Mouse (Mus musculus) midbrain, embryonic 13.5 days (tissue): ENCODE measurements at regions not wholly inside any gene's neighbourhood (a gene's known extent, or its start where the extent isn't known, plus 50 kb on each side); places are given as distances from the start of the nearest gene placed in this dataset.
A peak's percentile ranks its signal among the peaks of the same experiment; 100 is the strongest.

Experiments
- ATAC-seq: fragments of 200-750 bp; cut with Nextera tagmentation; 2 replicates; pipeline ENCODE4 v1.8.0; 2017; ENCODE audit warnings: mild to moderate bottlenecking, moderate TSS enrichment, moderate library complexity
- H3K27ac ChIP-seq: fragments of 300-500 bp; sonication (generic); 2 replicates; pipeline ENCODE4 v1.5.1; 2015; ENCODE audit warnings: inconsistent platforms, mild to moderate bottlenecking, moderate library complexity
- H3K27me3 ChIP-seq: fragments of 300-500 bp; sonication (generic); 2 replicates; pipeline ENCODE4 v1.6.1; 2015; ENCODE audit warnings: mild to moderate bottlenecking, inconsistent platforms
- H3K36me3 ChIP-seq: fragments of 300-500 bp; sonication (generic); 2 replicates; pipeline ENCODE4 v1.6.1; 2015; ENCODE audit warnings: mild to moderate bottlenecking, inconsistent platforms
- H3K4me1 ChIP-seq: fragments of 300-500 bp; sonication (generic); replicated peaks from 2 replicates; pipeline ENCODE4 v1.6.1; 2015; ENCODE audit warnings: inconsistent platforms
- H3K4me2 ChIP-seq: fragments of 300-500 bp; sonication (generic); replicated peaks from 2 replicates; pipeline ENCODE4 v1.6.1; 2015; ENCODE audit warnings: moderate library complexity, mild to moderate bottlenecking, inconsistent platforms
- H3K4me3 ChIP-seq: fragments of 300-500 bp; sonication (generic); replicated peaks from 2 replicates; pipeline ENCODE4 v1.5.1; 2015; ENCODE audit warnings: mild to moderate bottlenecking, inconsistent platforms
- H3K9ac ChIP-seq: fragments of 300-500 bp; sonication (generic); replicated peaks from 2 replicates; pipeline ENCODE4 v1.6.1; 2015; ENCODE audit warnings: mild to moderate bottlenecking, inconsistent platforms
- H3K9me3 ChIP-seq: fragments of 300-500 bp; sonication (generic); 2 replicates; pipeline ENCODE4 v1.6.1; 2016; ENCODE audit warnings: mild to moderate bottlenecking, inconsistent platforms
- WGBS: fragments of 180-500 bp; shearing (Covaris S2); methylation state at CpG from one replicate; pipeline ENCODE4 v1.1.7; 2015; 5-methylcytosine and 5-hydroxymethylcytosine counted together

- Histone ChIP-seq H3K9ac (no peak overlapping the region), H3K4me3 (no peak overlapping the region), H3K4me2 (no peak overlapping the region), H3K27ac (no peak overlapping the region), H3K4me1 (no peaks in the 10 kb centered on the region), H3K9me3 (no peaks in the 10 kb centered on the region), H3K36me3 (no peaks in the 10 kb centered on the region), H3K27me3 (no peaks in the 10 kb centered on the region)
- 86% methylated on average over 21 of the region's 21 CpGs for WGBS
- no peak for ATAC-seq
These were observed 105.2 kb upstream of the Supt20 start for GRCm38 (mm10) chr3:54587127-54587995.

GRCm38 (mm10) chr3:54588198-54588597 lies 104.4 kb upstream of the Supt20 start:
- no peak overlapping the region for H3K27ac ChIP-seq
- 63% methylated on average over 5 of the region's 5 CpGs for WGBS
- H3K9me3 ChIP-seq, result no peaks in the 10 kb centered on the region
- no peak overlapping the region for H3K9ac ChIP-seq
- ATAC-seq, result no peak
- no peak overlapping the region for H3K4me2 ChIP-seq
- H3K27me3 ChIP-seq, result no peaks in the 10 kb centered on the region
- H3K36me3 ChIP-seq, result no peaks in the 10 kb centered on the region
- no peaks in the 10 kb centered on the region for H3K4me1 ChIP-seq
- H3K4me3 ChIP-seq, result no peak overlapping the region

- H3K9me3 ChIP-seq, result no peaks in the 10 kb centered on the region; the same call in 1 of the 2 replicates
- WGBS, result 69% methylated on average over 9 of the region's 9 CpGs
- ATAC-seq, result no peak
- H3K27me3 ChIP-seq, result no peaks in the 10 kb centered on the region
- no peak overlapping the region for H3K4me2 ChIP-seq
- H3K36me3 ChIP-seq, result no peaks in the 10 kb centered on the region
- no peak overlapping the region for H3K4me3 ChIP-seq
- H3K9ac ChIP-seq, result no peak overlapping the region
- no peak overlapping the region for H3K27ac ChIP-seq
- H3K4me1 ChIP-seq, result no peaks in the 10 kb centered on the region
These were observed 102.6 kb upstream of the Supt20 start for GRCm38 (mm10) chr3:54589976-54590375.

- WGBS, result 69% methylated on average over 3 of the region's 3 CpGs
These were observed 101.4 kb upstream of the Supt20 start for GRCm38 (mm10) chr3:54591160-54591559.

GRCm38 (mm10) chr3:54592064-54592463 lies 100.5 kb upstream of the Supt20 start:
- 87% methylated on average over 2 of the region's 2 CpGs for WGBS
- no peak for ATAC-seq
- no peak overlapping the region for H3K9ac ChIP-seq

More at GRCm38 (mm10) chr3:54591160-54591559, 101.4 kb upstream of the Supt20 start:
- Histone ChIP-seq H3K36me3 (no peaks in the 10 kb centered on the region), H3K4me3 (no peak overlapping the region), H3K27me3 (no peaks in the 10 kb centered on the region), H3K9me3 (no peaks in the 10 kb centered on the region; the same call in 1 of the 2 replicates), H3K4me1 (no peaks in the 10 kb centered on the region), H3K4me2 (no peak overlapping the region), H3K9ac (no peak overlapping the region), H3K27ac (no peak overlapping the region)
- ATAC-seq, result no peak

GRCm38 (mm10) chr3:54592655-54593428 lies 99.8 kb upstream of the Supt20 start:
- H3K36me3 ChIP-seq, result no peaks in the 10 kb centered on the region
- no peaks in the 10 kb centered on the region for H3K4me1 ChIP-seq
- no peak overlapping the region for H3K27ac ChIP-seq
- no peak for ATAC-seq
- 76% methylated on average over 14 of the region's 14 CpGs for WGBS
- H3K4me3 ChIP-seq, result no peak overlapping the region
- no peaks in the 10 kb centered on the region; the same call in 1 of the 2 replicates for H3K9me3 ChIP-seq
- H3K9ac ChIP-seq, result no peak overlapping the region
- H3K27me3 ChIP-seq, result no peaks in the 10 kb centered on the region
- H3K4me2 ChIP-seq, result no peak overlapping the region

More at GRCm38 (mm10) chr3:54592064-54592463, 100.5 kb upstream of the Supt20 start:
- Histone ChIP-seq H3K4me1 (no peaks in the 10 kb centered on the region), H3K27me3 (no peaks in the 10 kb centered on the region), H3K36me3 (no peaks in the 10 kb centered on the region), H3K9me3 (no peaks in the 10 kb centered on the region; the same call in 1 of the 2 replicates), H3K4me2 (no peak overlapping the region), H3K4me3 (no peak overlapping the region), H3K27ac (no peak overlapping the region)

GRCm38 (mm10) chr3:54595193-54595592 lies 97.4 kb upstream of the Supt20 start:
- H3K27ac ChIP-seq, result no peak overlapping the region
- no peaks in the 10 kb centered on the region; the same call in 1 of the 2 replicates for H3K9me3 ChIP-seq
- H3K9ac ChIP-seq, result no peak overlapping the region
- H3K27me3 ChIP-seq, result no peaks in the 10 kb centered on the region
- no peak for ATAC-seq
- H3K36me3 ChIP-seq, result no peaks in the 10 kb centered on the region
- peaks cover 9% of the 10 kb centered on the region for H3K4me1 ChIP-seq
- no peak overlapping the region for H3K4me2 ChIP-seq
- H3K4me3 ChIP-seq, result no peak overlapping the region
- WGBS, result 95% methylated on average over 3 of the region's 3 CpGs

DNA sequence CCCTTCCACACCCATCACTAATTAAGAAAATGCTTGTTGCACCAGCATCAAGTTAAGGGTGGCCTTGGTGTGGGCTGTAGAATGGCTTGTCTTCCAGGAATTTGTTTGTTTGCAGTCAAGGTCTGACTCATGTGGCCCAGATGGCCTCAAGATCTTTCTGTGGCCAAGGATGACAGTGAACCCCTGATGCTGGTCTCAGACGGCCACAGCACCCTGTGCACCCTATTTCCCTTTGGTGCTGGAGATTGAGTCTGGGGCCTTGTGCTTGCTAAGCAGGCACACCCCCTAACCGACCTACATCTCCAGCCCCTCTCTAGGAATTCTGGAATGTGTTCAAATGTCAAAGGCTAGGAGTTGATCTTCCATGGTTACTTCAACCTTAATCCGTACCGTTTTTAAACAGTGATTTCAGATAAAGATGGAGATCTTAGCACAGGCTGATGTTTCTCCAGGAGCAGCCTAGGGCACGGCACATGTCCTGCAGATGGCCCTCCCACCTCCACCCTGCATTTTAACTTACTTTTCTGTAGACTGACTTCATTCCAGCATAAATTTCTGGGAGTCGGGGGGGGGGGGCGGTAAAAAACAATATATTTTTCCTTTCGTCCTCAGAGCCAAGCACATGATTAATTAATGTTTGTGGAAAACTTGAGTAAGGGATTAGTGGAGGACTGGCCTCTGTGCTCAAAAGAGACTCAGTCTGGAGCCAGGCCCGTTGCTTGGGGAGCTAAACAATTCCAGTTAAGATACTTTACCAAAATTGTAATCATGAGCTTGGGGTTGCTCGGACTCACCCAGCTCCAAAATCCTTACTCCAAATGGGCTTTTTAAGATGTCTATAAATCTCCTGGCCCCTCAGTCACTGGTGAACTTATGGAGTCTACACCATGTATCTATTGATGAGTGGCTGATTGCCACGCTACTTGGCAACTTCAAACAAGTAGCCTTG lies 95.0 kb upstream of the Supt20 start:
- Histone ChIP-seq H3K9ac (no peak overlapping the region), H3K4me1 (peaks cover 9% of the 10 kb centered on the region), H3K4me3 (no peak overlapping the region), H3K4me2 (no peak overlapping the region), H3K27me3 (no peaks in the 10 kb centered on the region), H3K27ac (no peak overlapping the region), H3K36me3 (no peaks in the 10 kb centered on the region), H3K9me3 (no peaks in the 10 kb centered on the region; the same call in 1 of the 2 replicates)
- 77% methylated on average over 11 of the region's 11 CpGs for WGBS
- ATAC-seq, result no peak

DNA sequence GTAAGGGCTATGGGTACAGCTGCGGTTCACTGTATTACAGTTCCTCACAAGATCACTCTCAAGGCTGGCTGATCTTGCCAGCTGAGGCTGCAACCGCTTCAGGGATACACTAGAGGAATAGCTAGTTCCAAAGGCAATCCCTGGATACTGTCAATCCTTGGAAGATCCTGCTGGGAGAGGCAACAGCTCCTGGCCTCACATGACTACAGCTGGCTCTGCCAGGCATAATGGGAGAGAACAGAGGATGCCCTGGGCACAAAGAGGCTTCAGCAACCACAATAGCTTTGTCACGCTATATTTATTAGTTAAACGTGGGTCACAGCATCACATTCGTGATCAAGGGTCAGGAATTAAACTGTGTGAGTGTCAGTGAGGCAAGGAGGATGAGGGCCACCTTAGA lies 94.3 kb upstream of the Supt20 start:
- H3K9ac ChIP-seq, result no peak overlapping the region
- no peaks in the 10 kb centered on the region for H3K36me3 ChIP-seq
- H3K4me2 ChIP-seq, result no peak overlapping the region
- 46% methylated on average over 5 of the region's 5 CpGs for WGBS
- no peak overlapping the region for H3K4me3 ChIP-seq
- no peaks in the 10 kb centered on the region for H3K27me3 ChIP-seq
- peaks cover 9% of the 10 kb centered on the region for H3K4me1 ChIP-seq
- no peaks in the 10 kb centered on the region; the same call in 1 of the 2 replicates for H3K9me3 ChIP-seq
- H3K27ac ChIP-seq, result no peak overlapping the region
- 0 out of 2 replicates have a peak, but pooled peaks have one; percentile 43 for ATAC-seq

DNA sequence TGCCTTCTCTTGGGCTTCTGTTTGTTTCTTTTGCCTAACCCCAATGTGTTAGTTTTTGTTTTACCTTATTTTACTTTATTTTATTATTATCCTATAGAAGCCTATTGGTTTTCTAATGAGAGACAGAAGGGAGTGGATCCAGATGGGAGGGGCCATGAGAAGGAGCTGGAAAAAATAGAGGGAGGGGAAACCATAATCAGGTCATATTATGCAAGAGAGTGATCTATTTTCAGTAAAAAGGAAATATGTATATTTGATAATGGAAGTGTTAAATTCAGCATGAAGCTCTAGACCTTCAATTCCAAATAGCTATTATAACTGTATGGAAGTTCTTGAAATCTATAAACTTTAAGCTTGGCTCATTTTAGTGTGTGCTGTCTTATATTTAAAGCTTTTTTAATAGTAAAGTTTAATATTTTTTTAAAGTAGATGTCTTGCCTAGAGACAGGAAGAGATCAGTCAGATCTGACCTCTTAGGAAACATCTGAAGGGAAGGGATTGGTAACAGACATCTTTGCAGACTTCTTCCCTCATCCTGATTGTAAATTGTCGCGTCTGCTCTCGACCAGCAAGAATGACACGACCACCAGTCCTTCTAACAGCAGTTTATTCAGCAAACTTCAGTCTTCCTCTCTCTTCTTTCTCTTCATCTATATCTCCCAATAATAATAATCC lies 87.8 kb upstream of the Supt20 start:
- Histone ChIP-seq H3K27ac (no peak overlapping the region), H3K4me3 (no peak overlapping the region), H3K4me2 (no peak overlapping the region), H3K27me3 (no peaks in the 10 kb centered on the region), H3K36me3 (no peaks in the 10 kb centered on the region), H3K9ac (no peak overlapping the region), H3K4me1 (no peaks in the 10 kb centered on the region), H3K9me3 (peaks cover 3% of the 10 kb centered on the region; the same call in 1 of the 2 replicates)
- ATAC-seq, result no peak
- WGBS, result 94% methylated on average over 4 of the region's 4 CpGs

DNA sequence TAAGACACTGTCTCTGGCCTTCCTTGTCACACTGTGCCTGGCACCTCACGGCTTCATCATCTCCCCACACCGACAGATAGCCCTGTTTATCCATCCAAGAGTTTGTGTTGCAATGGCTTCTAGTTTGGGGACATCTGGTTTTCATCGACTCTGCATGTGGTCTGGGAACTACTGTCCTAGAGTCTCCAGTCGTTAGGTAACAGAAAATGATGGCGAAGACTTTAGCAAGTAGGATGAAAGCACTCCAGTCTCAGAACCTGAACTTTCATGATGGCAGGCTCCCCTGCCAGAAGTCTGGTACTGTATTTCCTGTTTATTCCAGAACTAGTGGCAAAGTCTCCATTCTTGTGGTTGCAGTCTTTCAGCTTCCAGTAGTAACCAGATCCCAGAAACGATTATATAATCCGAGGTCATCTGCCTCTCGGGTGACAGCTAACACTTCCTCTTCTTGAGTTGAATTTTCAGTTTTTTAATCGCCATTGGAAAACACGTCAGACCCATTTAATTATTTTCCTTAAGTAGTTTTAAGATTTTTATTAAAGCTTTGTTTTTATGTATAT lies 81.1 kb upstream of the Supt20 start:
- H3K9ac ChIP-seq, result no peak overlapping the region
- no peak overlapping the region for H3K4me3 ChIP-seq
- H3K27ac ChIP-seq, result no peak overlapping the region
- no peaks in the 10 kb centered on the region for H3K4me1 ChIP-seq
- peaks cover 2% of the 10 kb centered on the region; the same call in 1 of the 2 replicates for H3K9me3 ChIP-seq
- no peak overlapping the region for H3K4me2 ChIP-seq
- WGBS, result 88% methylated on average over 10 of the region's 10 CpGs
- H3K36me3 ChIP-seq, result no peaks in the 10 kb centered on the region
- no peaks in the 10 kb centered on the region for H3K27me3 ChIP-seq
- ATAC-seq, result no peak
